Mouse (Mus musculus) yolk sac, embryonic 10.5 days (tissue): ENCODE data around the gene Tktl2.
A peak's percentile ranks its signal among the peaks of the same experiment; 100 is the strongest.

Experiments used
- DNase-seq: peaks from one replicate; pipeline ENCODE4 v3.0.0-alpha.2; 2017; ENCODE audit warnings: low spot score

Gene Tktl2

DNA sequence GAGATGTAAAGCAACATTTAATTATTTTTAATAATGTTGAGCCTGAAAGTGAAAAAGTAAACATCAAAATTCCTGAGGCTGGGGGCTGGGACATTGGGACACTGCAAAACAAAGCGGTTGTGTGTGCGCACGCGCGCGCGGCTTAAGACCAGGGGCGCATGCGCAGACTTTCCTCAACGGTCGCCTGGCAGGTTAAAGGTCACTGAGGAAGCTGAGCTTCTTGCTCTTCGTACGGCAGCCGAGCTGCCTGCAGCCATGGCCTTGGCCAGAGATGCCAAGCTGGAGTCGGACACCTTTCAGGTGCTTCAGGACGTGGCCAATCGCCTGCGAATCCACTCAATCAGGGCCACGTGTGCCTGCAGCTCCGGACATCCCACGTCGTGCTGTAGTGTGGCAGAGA lies at the start of gene Tktl2:
Tktl2 (plus strand) TSS at position 220 of the 400 bp plus-strand sequence.
- no peak for DNase-seq

DNA sequence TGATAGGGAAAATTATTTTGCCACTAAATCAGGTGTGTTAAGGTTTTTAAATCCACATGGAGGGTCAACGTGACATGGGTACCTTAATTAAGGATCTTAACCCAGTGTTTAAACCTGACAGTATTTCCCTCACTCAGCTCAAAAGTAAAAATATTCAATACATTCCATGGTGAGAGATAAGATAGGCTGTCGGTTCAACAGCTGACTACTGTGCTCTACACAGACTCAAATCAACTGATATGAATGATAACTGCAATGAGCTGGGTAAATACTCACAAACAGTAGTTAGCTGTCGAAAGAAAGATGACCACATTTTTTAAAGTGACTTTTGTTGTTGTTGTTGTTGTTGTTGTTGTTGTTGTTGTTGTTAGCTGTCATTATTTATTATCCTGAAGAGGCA lies 41.7 kb upstream of the Tktl2 start:
- DNase-seq, result no peak

DNA sequence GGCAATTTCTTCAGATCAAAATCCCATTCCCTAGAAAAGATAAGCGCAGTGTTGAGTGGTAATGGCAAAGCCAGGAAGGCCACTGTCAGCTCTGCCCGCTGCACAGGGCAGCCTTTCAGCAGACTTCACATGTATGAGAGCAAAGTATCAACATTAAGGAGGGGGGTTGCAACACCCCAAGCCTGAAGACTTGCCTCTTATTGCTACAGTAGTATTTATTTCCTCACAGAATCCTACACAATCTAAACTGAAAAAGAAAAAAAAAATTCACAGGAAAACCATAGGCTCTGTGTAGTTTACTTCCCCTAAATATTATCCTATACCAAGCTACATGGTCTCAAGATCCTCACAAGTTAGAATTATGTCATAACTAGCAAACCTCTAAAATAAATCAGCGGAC lies 34.7 kb upstream of the Tktl2 start:
- no peak for DNase-seq

DNA sequence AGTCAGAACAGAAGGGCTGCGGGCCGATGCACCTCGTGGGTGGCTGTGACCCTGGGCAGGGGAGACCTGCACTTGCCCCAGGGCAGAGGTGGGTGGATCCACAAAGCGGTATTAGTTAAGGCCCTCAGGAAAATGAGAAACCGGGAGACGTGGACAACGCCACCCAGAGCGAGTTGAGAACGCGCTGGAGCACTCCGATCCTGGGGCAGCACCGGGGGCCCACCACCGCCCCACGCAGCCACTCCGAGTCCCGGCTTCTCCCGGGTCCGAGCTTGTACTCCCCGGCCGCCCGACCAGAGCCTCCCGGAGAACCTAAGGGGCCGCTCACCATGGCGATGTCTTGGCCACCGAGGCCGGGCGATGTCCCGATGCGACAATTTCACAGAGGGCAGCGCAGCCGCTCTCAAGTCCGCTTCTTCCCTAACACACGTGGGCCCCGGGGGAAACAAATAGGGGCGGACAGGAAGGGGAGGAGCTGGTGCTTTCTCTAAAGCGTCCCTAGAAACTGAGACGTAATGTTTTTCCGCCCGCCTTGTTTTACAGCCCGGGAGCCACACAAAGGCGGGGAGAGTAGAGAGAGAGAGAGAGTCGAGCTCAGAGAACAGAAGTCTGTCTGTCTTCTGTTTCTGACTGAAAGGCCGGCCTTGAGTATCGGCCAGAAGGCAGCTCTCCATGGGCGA lies 25.3 kb upstream of the Tktl2 start, which contains the start of gene Tma16:
Tma16 (minus strand) TSS at position 447 of the 680 bp plus-strand sequence.
- peak; percentile 75 for DNase-seq

DNA sequence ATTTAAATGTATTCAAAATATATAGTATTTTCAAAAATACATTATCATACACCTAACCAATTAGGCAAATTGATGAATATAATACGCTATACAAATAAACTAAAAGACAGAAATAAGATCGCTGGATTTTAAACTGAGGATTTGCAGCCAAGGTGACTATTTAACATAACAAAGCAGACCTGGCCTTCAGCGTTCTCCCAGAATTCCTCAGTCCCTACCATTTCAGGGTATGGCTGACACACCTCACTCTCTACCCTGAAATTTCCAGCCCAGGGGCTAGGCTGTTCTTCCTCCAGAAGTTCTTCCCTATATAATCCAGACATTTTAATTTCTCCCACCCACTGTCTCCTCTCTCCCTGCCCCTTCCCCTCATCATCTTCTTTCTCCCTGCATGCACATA lies 23.0 kb upstream of the Tktl2 start:
- DNase-seq, result no peak

DNA sequence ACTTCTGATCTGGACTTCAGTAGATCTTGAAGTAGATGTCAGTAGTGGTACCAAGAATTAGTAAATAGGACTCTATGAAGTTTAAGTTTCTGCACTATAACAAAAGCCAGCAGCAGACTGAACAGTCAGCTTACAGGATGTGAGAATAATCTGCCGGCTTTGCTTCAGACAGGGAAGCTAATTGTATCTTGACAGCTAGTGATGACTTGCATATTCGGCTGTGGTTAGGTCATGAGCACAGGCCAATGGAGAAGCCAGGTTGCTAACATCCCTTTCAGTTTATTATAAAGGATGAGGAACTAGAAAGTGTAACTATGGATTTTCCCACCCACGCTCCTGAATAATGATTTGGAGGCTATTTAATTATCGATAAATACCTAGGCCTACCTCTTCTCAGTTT lies 20.9 kb upstream of the Tktl2 start:
- no peak for DNase-seq

DNA sequence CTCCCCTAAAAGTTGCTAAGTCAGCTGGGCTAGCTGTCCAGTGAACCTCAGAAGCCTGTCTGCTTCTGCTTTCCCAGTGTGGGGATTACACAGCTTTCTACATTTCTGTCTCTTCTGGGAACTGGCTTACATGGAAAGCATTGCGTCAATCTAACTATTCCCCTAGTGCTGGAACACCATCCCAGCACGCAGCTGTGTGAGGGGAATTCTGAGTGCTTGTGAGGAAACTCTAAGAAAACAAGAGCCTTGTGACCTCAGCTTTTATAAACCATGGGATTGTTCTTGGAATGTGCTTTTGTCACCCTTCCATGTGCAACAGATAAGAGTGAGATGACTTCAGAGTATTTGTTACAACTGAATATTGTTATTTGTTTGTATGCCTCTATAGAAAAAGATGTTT lies 17.1 kb upstream of the Tktl2 start:
- no peak for DNase-seq

DNA sequence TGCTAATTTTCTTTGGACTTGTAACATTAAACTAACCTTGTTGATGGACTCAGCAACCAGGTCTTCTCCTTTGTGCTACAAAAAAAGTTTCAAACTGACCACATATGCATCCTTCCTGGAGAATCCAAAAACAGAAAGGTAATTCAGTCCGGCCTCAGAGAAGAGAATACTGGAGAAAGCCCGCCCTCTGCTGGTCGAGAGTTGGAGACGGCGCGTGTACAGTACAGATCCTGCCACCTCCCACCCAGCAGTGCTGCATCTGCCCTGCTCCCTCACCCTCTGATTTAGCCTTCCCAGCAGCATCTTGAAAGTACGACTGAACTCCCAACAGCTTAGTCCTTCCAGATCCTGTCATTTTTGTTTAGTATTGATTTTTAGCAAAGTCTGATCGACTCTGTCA lies 15.8 kb upstream of the Tktl2 start:
- peak; percentile 38 for DNase-seq

DNA sequence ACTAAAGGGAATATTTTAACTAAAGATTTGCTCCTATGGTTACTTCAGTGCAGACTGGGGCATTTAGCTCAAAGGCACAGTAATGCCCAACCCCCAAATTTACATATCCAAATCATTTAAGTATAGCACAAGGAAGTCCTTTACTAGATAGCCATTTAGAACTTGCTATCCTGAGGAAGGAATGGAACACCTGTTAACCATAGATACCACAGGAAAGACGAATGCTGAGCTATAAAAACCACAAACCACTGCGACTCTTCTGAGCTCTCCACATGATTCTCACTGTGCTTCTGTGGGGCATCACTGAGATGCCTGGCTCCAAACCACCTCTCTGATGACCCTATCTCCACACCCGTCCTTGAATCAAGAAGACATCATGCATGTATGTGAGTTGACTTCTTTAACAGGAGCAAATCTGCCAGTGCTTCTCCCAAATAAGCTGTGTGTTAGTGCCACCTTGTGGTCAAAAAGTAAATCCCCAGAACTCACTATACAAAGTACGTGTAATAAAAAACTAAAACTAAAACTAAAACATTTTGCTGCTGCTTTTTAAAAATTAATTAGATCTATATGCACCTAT lies 14.5 kb upstream of the Tktl2 start:
- DNase-seq, result no peak

DNA sequence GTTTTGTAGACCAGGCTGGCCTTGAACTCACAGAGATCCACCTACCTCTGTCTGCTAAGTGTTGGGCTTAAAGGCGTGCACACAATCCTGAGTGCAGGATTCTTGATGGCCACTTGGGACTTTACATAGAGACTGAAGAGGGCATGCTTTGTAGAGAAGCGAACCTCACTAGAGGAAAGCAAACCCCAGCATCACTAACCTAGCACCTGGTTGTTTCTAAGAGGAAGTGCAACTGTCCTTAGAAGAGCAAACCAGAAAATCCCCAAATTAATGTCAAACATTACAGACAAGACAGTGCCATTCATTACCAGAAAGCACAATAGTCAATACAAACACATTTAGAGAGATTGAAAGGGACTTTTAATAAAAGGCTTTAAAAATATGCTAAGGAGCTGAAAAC lies 8.2 kb upstream of the Tktl2 start:
- no peak for DNase-seq

DNA sequence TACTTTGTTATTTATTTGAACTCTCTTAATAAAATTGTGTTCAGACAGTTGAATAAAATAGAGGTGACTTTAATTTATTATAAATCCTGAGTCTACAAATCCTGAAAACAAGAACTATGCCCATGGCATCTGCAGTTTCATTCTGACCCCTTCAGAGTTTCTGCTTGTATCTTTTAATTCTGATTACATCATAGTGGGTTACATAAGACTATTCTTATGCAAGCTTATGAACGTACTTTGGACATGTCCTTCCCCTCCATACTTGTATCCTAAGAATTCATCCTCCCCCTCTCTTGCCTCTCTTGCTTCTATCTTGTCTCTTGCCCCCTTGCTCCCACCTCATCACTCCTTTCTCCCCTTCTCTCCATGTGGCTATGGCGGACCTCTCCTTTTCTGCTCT lies 7.6 kb downstream of the Tktl2 start:
- no peak for DNase-seq

DNA sequence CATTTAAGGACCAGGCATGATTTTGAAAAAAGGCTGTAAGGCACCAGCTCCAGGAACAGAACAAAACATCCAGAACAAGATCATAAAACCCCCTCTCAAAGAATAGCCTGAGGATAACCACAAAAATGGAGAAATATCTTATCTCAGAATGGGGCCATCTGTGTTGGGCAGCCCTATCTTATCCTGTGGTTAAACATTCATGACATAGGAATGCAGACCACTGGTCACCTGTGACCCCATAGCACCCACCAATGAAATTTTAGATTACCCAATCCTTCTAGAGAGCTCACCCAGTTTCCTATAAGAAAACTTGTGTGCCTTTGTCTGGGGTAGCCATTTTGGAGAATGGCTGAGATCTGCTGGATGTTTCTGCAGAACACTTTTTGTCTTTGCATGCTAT lies 9.0 kb downstream of the Tktl2 start:
- no peak for DNase-seq

DNA sequence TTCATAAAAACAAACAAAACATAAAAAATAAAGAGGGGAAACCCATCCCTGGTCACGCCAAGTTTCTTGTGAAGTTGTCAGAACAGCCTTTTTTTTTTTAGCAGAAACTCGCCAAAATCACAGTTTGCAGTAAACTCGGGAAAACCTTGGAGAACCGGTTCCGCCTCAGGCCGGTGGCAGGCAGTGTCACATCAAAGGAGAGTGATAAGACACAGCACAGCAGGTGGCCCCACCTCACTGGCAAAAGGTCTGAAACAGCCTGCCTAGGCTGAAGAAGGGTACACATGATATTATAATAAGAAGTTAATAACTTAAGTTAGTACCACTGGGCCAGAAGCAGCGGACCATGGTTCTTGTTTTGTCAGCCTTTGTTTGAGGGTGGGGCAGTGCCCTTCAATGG lies 38.5 kb downstream of the Tktl2 start:
- DNase-seq, result no peak
